Mouse (Mus musculus) ES-E14 (cell line): Measurements from ENCODE around the gene Slc13a3.

Source experiments
- CHD2 ChIP-seq: IDR thresholded peaks from 2 replicates; pipeline ENCODE4 v1.6.1; 2014; ENCODE audit warnings: mild to moderate bottlenecking, low read depth, low read length, inconsistent platforms
- HCFC1 ChIP-seq: IDR thresholded peaks from 2 replicates; pipeline ENCODE4 v1.6.1; 2012; ENCODE audit warnings: low read length, inconsistent platforms, borderline replicate concordance; ENCODE audit not compliant: insufficient read depth
- ZNF384 ChIP-seq: IDR thresholded peaks from 2 replicates; pipeline ENCODE4 v1.6.1; 2012; ENCODE audit warnings: low read depth, low read length, inconsistent platforms

- no peak for TF ChIP-seq CHD2
- no peak for TF ChIP-seq ZNF384
- TF ChIP-seq HCFC1, result no peak
Measured at GRCm38 (mm10) chr2:165389299-165389952, 83.6 kb downstream of the Slc13a3 start.
